Mouse (Mus musculus) megakaryocyte-erythroid progenitor cell, adult 5 weeks (primary cell): Measurements from ENCODE around the gene Kcnc4. TPM values are rescaled to one million over a fixed set of nuclear protein-coding genes. Genes with fewer than 3 reads are reported as not detected.

ENCODE experiments used
- polyA plus RNA-seq: library from polyadenylated mRNA; stranded (reverse); fragments of >175 nt; gene quantifications from 2 replicates; pipeline ENCODE4 v1.2.3, GENCODE M21; 2012

Gene Kcnc4
- polyA plus RNA-seq: 0.02 TPM in 1 of 2 replicates, not detected in the other

GRCm38 (mm10) chr3:107459196-107459772 lies at the start of gene Kcnc4:
Gene Kcnc4, minus strand, starts transcription at chr3:107459552.

Other genes with a start within 250 kb of the Kcnc4 start
- gene Cym, start 237.8 kb downstream of the Kcnc4 start, polyA plus RNA-seq: not detected in 2 replicates
- not detected in 2 replicates for gene A630076J17Rik, start 228.9 kb downstream of the Kcnc4 start, polyA plus RNA-seq
- gene Prok1, start 219.8 kb downstream of the Kcnc4 start, polyA plus RNA-seq: 0.14 TPM in 1 of 2 replicates, not detected in the other
- 25.0 and 38.0 TPM in 2 replicates for gene Lamtor5, start 180.7 kb downstream of the Kcnc4 start, polyA plus RNA-seq
- gene Slc16a4, start 168.3 kb downstream of the Kcnc4 start, polyA plus RNA-seq: 0.04 TPM in 1 of 2 replicates, not detected in the other
- gene Rbm15, start 125.9 kb downstream of the Kcnc4 start, polyA plus RNA-seq: 8.8 and 10.2 TPM in 2 replicates
- gene Slc6a17, start 58.5 kb upstream of the Kcnc4 start, polyA plus RNA-seq: 0.03 and 0.65 TPM in 2 replicates
- not detected in 2 replicates for gene Ubl4b, start 95.5 kb upstream of the Kcnc4 start, polyA plus RNA-seq
- not detected in 2 replicates for gene Alx3, start 135.5 kb upstream of the Kcnc4 start, polyA plus RNA-seq
- not detected in 2 replicates for gene Gm10961, start 171.8 kb upstream of the Kcnc4 start, polyA plus RNA-seq
- gene Strip1, start 172.1 kb upstream of the Kcnc4 start, polyA plus RNA-seq: 20.1 and 20.8 TPM in 2 replicates
- 11.1 and 13.2 TPM in 2 replicates for gene Ahcyl1, start 237.0 kb upstream of the Kcnc4 start, polyA plus RNA-seq